Mouse (Mus musculus) MEL (cell line): ENCODE data around the gene Nelfb. TPM values are rescaled to one million over a fixed set of nuclear protein-coding genes. Genes with fewer than 3 reads are reported as not detected.

Experiments
- DNase-seq: peaks from one replicate; pipeline ENCODE4 v3.0.0; 2011; ENCODE audit warnings: low read depth, low spot score
- H3K27ac ChIP-seq: 2 replicates; pipeline ENCODE4 v1.5.1; 2012; ENCODE audit warnings: low read depth, mild to moderate bottlenecking, control low read depth, low read length, moderate library complexity; ENCODE audit not compliant: control insufficient read depth
- H3K27me3 ChIP-seq, 2 experiments: fragments of 150-350 bp in 1 of 2; sonication (generic) in 1 of 2; 2 replicates each; pipeline ENCODE4 v1.6.1; 2012; ENCODE audit warnings: low read length in 2 of 2, mild to moderate bottlenecking in 2 of 2, improper control_type of control experiment in 1 of 2, moderate library complexity in 1 of 2; ENCODE audit not compliant: insufficient read depth in 2 of 2, control insufficient read depth in 1 of 2
- H3K36me3 ChIP-seq, 2 experiments: 2 replicates each; pipeline ENCODE4 v1.6.1; 2012 to 2014; ENCODE audit warnings: low read length in 2 of 2, improper control_type of control experiment in 1 of 2, inconsistent platforms in 1 of 2, mild to moderate bottlenecking in 1 of 2; ENCODE audit not compliant: insufficient read depth in 2 of 2, control insufficient read depth in 1 of 2
- H3K4me1 ChIP-seq, 2 experiments: fragments of 150-350 bp in 1 of 2; sonication (generic) in 1 of 2; 2 replicates each; pipeline ENCODE4 v1.6.1; 2012; ENCODE audit warnings: low read length in 2 of 2, improper control_type of control experiment in 1 of 2, mild to moderate bottlenecking in 1 of 2; ENCODE audit not compliant: insufficient read depth in 2 of 2, control insufficient read depth in 1 of 2
- H3K4me3 ChIP-seq, 2 experiments: fragments of 150-350 bp in 1 of 2; sonication (generic) in 1 of 2; 2 replicates each; pipeline ENCODE4 v1.5.1; 2012; ENCODE audit warnings: low read depth in 2 of 2, low read length in 2 of 2, mild to moderate bottlenecking in 2 of 2, moderate library complexity in 2 of 2, control low read depth in 1 of 2, improper control_type of control experiment in 1 of 2; ENCODE audit not compliant: control insufficient read depth in 1 of 2, insufficient read depth in 1 of 2
- H3K79me2 ChIP-seq: 2 replicates; pipeline ENCODE4 v1.6.1; 2012; ENCODE audit warnings: mild to moderate bottlenecking, low read length, moderate library complexity; ENCODE audit not compliant: control insufficient read depth, poor library complexity, insufficient read depth
- H3K9ac ChIP-seq: 2 replicates; pipeline ENCODE4 v1.6.1; 2012; ENCODE audit warnings: low read depth, mild to moderate bottlenecking, control low read depth, low read length, moderate library complexity; ENCODE audit not compliant: control insufficient read depth, poor library complexity, severe bottlenecking
- H3K9me3 ChIP-seq: fragments of 150-350 bp; sonication (generic); replicated peaks from 2 replicates; pipeline ENCODE4 v1.6.1; 2012; ENCODE audit warnings: mild to moderate bottlenecking, low read length, improper control_type of control experiment, moderate library complexity; ENCODE audit not compliant: insufficient read depth
- E2F4 ChIP-seq: IDR thresholded peaks from 2 replicates; pipeline ENCODE4 v1.6.1; 2011; ENCODE audit warnings: low read depth, low read length, improper control_type of control experiment, borderline replicate concordance
- ELF1 ChIP-seq: IDR thresholded peaks from 2 replicates; pipeline ENCODE4 v1.6.1; 2014; ENCODE audit warnings: low read depth, mild to moderate bottlenecking, inconsistent platforms, low read length, improper control_type of control experiment, moderate library complexity
- MAFK ChIP-seq: IDR thresholded peaks from 2 replicates; pipeline ENCODE4 v1.6.1; 2011; ENCODE audit warnings: low read depth, mild to moderate bottlenecking, low read length, improper control_type of control experiment, borderline replicate concordance
- MXI1 ChIP-seq: IDR thresholded peaks from 2 replicates; pipeline ENCODE4 v1.6.1; 2011; ENCODE audit warnings: mild to moderate bottlenecking, low read depth, low read length, improper control_type of control experiment
- MYC ChIP-seq: IDR thresholded peaks from 2 replicates; pipeline ENCODE4 v1.6.1; 2011; ENCODE audit warnings: low read depth, mild to moderate bottlenecking, low read length, improper control_type of control experiment, moderate library complexity
- NELFE ChIP-seq: IDR thresholded peaks from 2 replicates; pipeline ENCODE4 v1.6.1; 2011; ENCODE audit warnings: low read depth, low read length, improper control_type of control experiment
- POLR2A ChIP-seq, 2 experiments: IDR thresholded peaks; 2 replicates each; pipeline ENCODE4 v1.6.1; 2011 to 2012; ENCODE audit warnings: low read length in 2 of 2, mild to moderate bottlenecking in 2 of 2, control low read depth in 1 of 2, improper control_type of control experiment in 1 of 2, low read depth in 1 of 2, moderate library complexity in 1 of 2; ENCODE audit not compliant: control insufficient read depth in 1 of 2, insufficient read depth in 1 of 2, poor library complexity in 1 of 2
- POLR2AphosphoS2 ChIP-seq: IDR thresholded peaks from 2 replicates; pipeline ENCODE4 v1.6.1; 2011; ENCODE audit warnings: low read length, improper control_type of control experiment
- POLR2AphosphoS5 ChIP-seq: IDR thresholded peaks from 2 replicates; pipeline ENCODE4 v1.6.1; 2012; ENCODE audit warnings: low read depth, borderline replicate concordance, mild to moderate bottlenecking, inconsistent platforms, low read length, moderate library complexity, mixed read lengths
- SIN3A ChIP-seq: IDR thresholded peaks from 2 replicates; pipeline ENCODE4 v1.6.1; 2012; ENCODE audit warnings: low read length, improper control_type of control experiment, inconsistent platforms
- SMC3 ChIP-seq: IDR thresholded peaks from 2 replicates; pipeline ENCODE4 v1.6.1; 2011; ENCODE audit warnings: low read depth, low read length, improper control_type of control experiment
- TAL1 ChIP-seq: IDR thresholded peaks from 2 replicates; pipeline ENCODE4 v1.6.1; 2012; ENCODE audit warnings: mild to moderate bottlenecking, inconsistent platforms, low read length, moderate library complexity, mixed read lengths
- UBTF ChIP-seq: IDR thresholded peaks from 2 replicates; pipeline ENCODE4 v1.6.1; 2012; ENCODE audit warnings: low read depth, mild to moderate bottlenecking, inconsistent platforms, low read length, improper control_type of control experiment, moderate library complexity, borderline replicate concordance; ENCODE audit not compliant: insufficient read depth
- USF1 ChIP-seq: IDR thresholded peaks from 2 replicates; pipeline ENCODE4 v1.6.1; 2014; ENCODE audit warnings: low read depth, mild to moderate bottlenecking, inconsistent platforms, low read length, improper control_type of control experiment, moderate library complexity
- ZC3H11A ChIP-seq: IDR thresholded peaks from 2 replicates; pipeline ENCODE4 v1.6.1; 2012; ENCODE audit warnings: low read depth, mild to moderate bottlenecking, inconsistent platforms, low read length, improper control_type of control experiment
- ZKSCAN1 ChIP-seq: IDR thresholded peaks from 2 replicates; pipeline ENCODE4 v1.6.1; 2012; ENCODE audit warnings: low read depth, mild to moderate bottlenecking, inconsistent platforms, low read length, improper control_type of control experiment, moderate library complexity
- ZNF384 ChIP-seq: IDR thresholded peaks from 2 replicates; pipeline ENCODE4 v1.6.1; 2012; ENCODE audit warnings: low read depth, mild to moderate bottlenecking, inconsistent platforms, low read length, improper control_type of control experiment
- polyA plus RNA-seq, 2 experiments: library from polyadenylated mRNA; stranded (reverse) in 1 of 2; unstranded in 1 of 2; fragments of >175 nt in 1 of 2; fragments of >200 nt in 1 of 2; gene quantifications; 2 replicates each; pipeline versions ENCODE4 v1.2.1 to v1.2.4; 2012; ENCODE audit warnings: low replicate concordance in 2 of 2, low read depth in 1 of 2; ENCODE audit not compliant: insufficient read length in 2 of 2, insufficient read depth in 1 of 2, missing spikeins in 1 of 2
- total RNA-seq: library from RNA; depleted of rRNA; stranded (reverse); fragments of 300-350 nt; gene quantifications from 2 replicates; pipeline ENCODE4 v1.2.3, GENCODE M21; 2012

Nelfb gene
- total and polyA plus RNA-seq, 3 experiments, result 62.9 to 83.5 TPM; not detected in 1

GRCm38 (mm10) chr2:25230581-25230980 is 19.3 kb upstream of the Nelfb start:
- no peak for TF ChIP-seq MYC
- TF ChIP-seq E2F4, result no peak
- no peak for TF ChIP-seq ZC3H11A
- no peak for TF ChIP-seq POLR2A (IDR thresholded peaks at IDR 0.05; ENCODE audit: control insufficient read depth in 1 of 2, insufficient read depth in 1 of 2, low read depth in 1 of 2, low read length in 2 of 2, poor library complexity in 1 of 2)
- TF ChIP-seq SIN3A, result no peak
- H3K36me3 ChIP-seq, result peaks cover 0 to 12% of the 10 kb centered on the region in 2 experiments; a peak in 2 of 4 replicates
- H3K4me1 ChIP-seq, result peaks cover 11 to 32% of the 10 kb centered on the region in 2 experiments
- no peak overlapping the region for H3K9ac ChIP-seq
- no peak overlapping the region for H3K4me3 ChIP-seq
- no peak overlapping the region for H3K27ac ChIP-seq
- no peaks in the 10 kb centered on the region; the same call in 1 of the 2 replicates for H3K79me2 ChIP-seq
- no peak for DNase-seq
- no peaks in the 10 kb centered on the region for H3K27me3 ChIP-seq
- no peaks in the 10 kb centered on the region for H3K9me3 ChIP-seq

- H3K36me3 ChIP-seq, result peaks cover 0 to 14% of the 10 kb centered on the region in 2 experiments; a peak in 2 of 4 replicates
- DNase-seq, result no peak
- peaks cover 12 to 35% of the 10 kb centered on the region in 2 experiments for H3K4me1 ChIP-seq
- H3K27ac ChIP-seq, result no peak overlapping the region
- H3K4me3 ChIP-seq, result no peak overlapping the region
- H3K27me3 ChIP-seq, result no peaks in the 10 kb centered on the region
- no peaks in the 10 kb centered on the region for H3K9me3 ChIP-seq
- TF ChIP-seq POLR2AphosphoS2, result no peak
- no peak for TF ChIP-seq POLR2AphosphoS5
- TF ChIP-seq ELF1, result no peak
- TF ChIP-seq UBTF, result no peak
- no peak for TF ChIP-seq MAFK
- TF ChIP-seq SMC3, result no peak
- TF ChIP-seq USF1, result no peak
- TF ChIP-seq ZNF384, result no peak
- no peak for TF ChIP-seq MXI1
- TF ChIP-seq NELFE, result no peak
- TF ChIP-seq, all 39 proteins: peak for 0
- Histone ChIP-seq H3K79me2 (peaks cover 4% of the 10 kb centered on the region; the same call in 1 of the 2 replicates), H3K9ac (no peak overlapping the region)
These were observed 18.3 kb upstream of the Nelfb start for GRCm38 (mm10) chr2:25229582-25229981.

- peak overlapping the region; percentile 12 for H3K27ac ChIP-seq
- H3K9ac ChIP-seq, result peak overlapping the region; percentile 49
- peaks cover 12 to 31% of the 10 kb centered on the region in 2 experiments; a peak in 3 of 4 replicates for H3K4me1 ChIP-seq
- H3K4me3 ChIP-seq, result peak overlapping the region; percentile 3 to 50; a peak in 3 of 4 replicates
- no peaks in the 10 kb centered on the region for H3K9me3 ChIP-seq
- TF ChIP-seq ZKSCAN1 (no peak), ZNF384 (no peak), ELF1 (no peak), TAL1 (no peak)
- H3K79me2 ChIP-seq, result peaks cover 7% of the 10 kb centered on the region
- peaks cover 0 to 14% of the 10 kb centered on the region in 2 experiments; a peak in 2 of 4 replicates for H3K36me3 ChIP-seq
- H3K27me3 ChIP-seq, result no peaks in the 10 kb centered on the region
- no peak for DNase-seq
These were observed 17.8 kb upstream of the Nelfb start for GRCm38 (mm10) chr2:25228995-25229530.
